Mouse (Mus musculus) splenic B cell, adult 2 months (primary cell): ENCODE measurements around the gene Krt5.

Experiments
- DNase-seq: peaks from one replicate; pipeline ENCODE4 v3.0.0-alpha.2; 2011; ENCODE audit warnings: low read depth, low spot score
- H3K27me3 ChIP-seq: 2 replicates; pipeline ENCODE4 v1.6.1; 2012; ENCODE audit warnings: mild to moderate bottlenecking, low read length, moderate library complexity, mixed read lengths; ENCODE audit not compliant: control insufficient read depth, poor library complexity, insufficient read depth, severe bottlenecking
- H3K36me3 ChIP-seq: 2 replicates; pipeline ENCODE4 v1.6.1; 2012; ENCODE audit warnings: mild to moderate bottlenecking, low read length, moderate library complexity, mixed read lengths; ENCODE audit not compliant: control insufficient read depth, poor library complexity, insufficient read depth, severe bottlenecking

Krt5 gene

GRCm38 (mm10) chr15:101712720-101713119, at the start of gene Krt5:
Gene Krt5 (minus strand): TSS chr15:101712898.
- H3K27me3 ChIP-seq, result no peaks in the 10 kb centered on the region
- no peaks in the 10 kb centered on the region for H3K36me3 ChIP-seq
- DNase-seq, result no peak

GRCm38 (mm10) chr15:101742711-101743110, 30.0 kb upstream of the Krt5 start, which contains the start of gene Krt71:
Gene Krt71 (minus strand): TSS chr15:101743109.
- no peaks in the 10 kb centered on the region for H3K36me3 ChIP-seq
- DNase-seq, result no peak

GRCm38 (mm10) chr15:101737786-101738185, 25.1 kb upstream of the Krt5 start:
- no peaks in the 10 kb centered on the region for H3K36me3 ChIP-seq
- no peaks in the 10 kb centered on the region for H3K27me3 ChIP-seq
- no peak for DNase-seq

More at GRCm38 (mm10) chr15:101742711-101743110, 30.0 kb upstream of the Krt5 start, which contains the start of gene Krt71:
- no peaks in the 10 kb centered on the region for H3K27me3 ChIP-seq

- Histone ChIP-seq H3K36me3 (no peaks in the 10 kb centered on the region), H3K27me3 (no peaks in the 10 kb centered on the region)
- DNase-seq, result no peak
These were observed 18.0 kb upstream of the Krt5 start for GRCm38 (mm10) chr15:101730653-101731052.

- DNase-seq, result no peak
- Histone ChIP-seq H3K27me3 (no peaks in the 10 kb centered on the region), H3K36me3 (no peaks in the 10 kb centered on the region)
These were observed 12.0 kb upstream of the Krt5 start for GRCm38 (mm10) chr15:101724686-101725085.

GRCm38 (mm10) chr15:101715831-101716230, 3.1 kb upstream of the Krt5 start:
- no peaks in the 10 kb centered on the region for H3K27me3 ChIP-seq
- no peak for DNase-seq
- H3K36me3 ChIP-seq, result no peaks in the 10 kb centered on the region

- no peaks in the 10 kb centered on the region for H3K36me3 ChIP-seq
- H3K27me3 ChIP-seq, result no peaks in the 10 kb centered on the region
- DNase-seq, result no peak
These were observed 1.7 kb upstream of the Krt5 start for GRCm38 (mm10) chr15:101714356-101714755.

- Histone ChIP-seq H3K36me3 (no peaks in the 10 kb centered on the region), H3K27me3 (no peaks in the 10 kb centered on the region)
- no peak for DNase-seq
These were observed 1.0 kb upstream of the Krt5 start for GRCm38 (mm10) chr15:101713731-101714130.

- DNase-seq, result no peak
- Histone ChIP-seq H3K27me3 (no peaks in the 10 kb centered on the region), H3K36me3 (no peaks in the 10 kb centered on the region)
These were observed 4.0 kb downstream of the Krt5 start for GRCm38 (mm10) chr15:101708683-101709082.

GRCm38 (mm10) chr15:101707454-101707853, 5.2 kb downstream of the Krt5 start:
- Histone ChIP-seq H3K36me3 (no peaks in the 10 kb centered on the region), H3K27me3 (no peaks in the 10 kb centered on the region)
- DNase-seq, result no peak

GRCm38 (mm10) chr15:101704066-101704465, 8.6 kb downstream of the Krt5 start:
- DNase-seq, result no peak
- no peaks in the 10 kb centered on the region for H3K36me3 ChIP-seq
- H3K27me3 ChIP-seq, result no peaks in the 10 kb centered on the region

GRCm38 (mm10) chr15:101702380-101702779, 10.3 kb downstream of the Krt5 start:
- Histone ChIP-seq H3K36me3 (no peaks in the 10 kb centered on the region), H3K27me3 (no peaks in the 10 kb centered on the region)
- no peak for DNase-seq

GRCm38 (mm10) chr15:101699866-101700265, 12.8 kb downstream of the Krt5 start:
- Histone ChIP-seq H3K27me3 (no peaks in the 10 kb centered on the region), H3K36me3 (no peaks in the 10 kb centered on the region)
- no peak for DNase-seq

- Histone ChIP-seq H3K27me3 (no peaks in the 10 kb centered on the region), H3K36me3 (no peaks in the 10 kb centered on the region)
- no peak for DNase-seq
These were observed 13.5 kb downstream of the Krt5 start for GRCm38 (mm10) chr15:101699192-101699591.

- H3K36me3 ChIP-seq, result no peaks in the 10 kb centered on the region
- no peaks in the 10 kb centered on the region for H3K27me3 ChIP-seq
- DNase-seq, result no peak
These were observed 15.1 kb downstream of the Krt5 start for GRCm38 (mm10) chr15:101697326-101698188.
